Mouse (Mus musculus): ENCODE results near the gene Eif4e2. TPM values are rescaled to one million over a fixed set of nuclear protein-coding genes. Genes with fewer than 3 reads are reported as not detected.

Gene Eif4e2
- polyA plus RNA-seq (2015; fragmentation: Nextera tagmentation; extraction: Ambion mirVana), result 103 and 124 TPM in 2 replicates

DNA sequence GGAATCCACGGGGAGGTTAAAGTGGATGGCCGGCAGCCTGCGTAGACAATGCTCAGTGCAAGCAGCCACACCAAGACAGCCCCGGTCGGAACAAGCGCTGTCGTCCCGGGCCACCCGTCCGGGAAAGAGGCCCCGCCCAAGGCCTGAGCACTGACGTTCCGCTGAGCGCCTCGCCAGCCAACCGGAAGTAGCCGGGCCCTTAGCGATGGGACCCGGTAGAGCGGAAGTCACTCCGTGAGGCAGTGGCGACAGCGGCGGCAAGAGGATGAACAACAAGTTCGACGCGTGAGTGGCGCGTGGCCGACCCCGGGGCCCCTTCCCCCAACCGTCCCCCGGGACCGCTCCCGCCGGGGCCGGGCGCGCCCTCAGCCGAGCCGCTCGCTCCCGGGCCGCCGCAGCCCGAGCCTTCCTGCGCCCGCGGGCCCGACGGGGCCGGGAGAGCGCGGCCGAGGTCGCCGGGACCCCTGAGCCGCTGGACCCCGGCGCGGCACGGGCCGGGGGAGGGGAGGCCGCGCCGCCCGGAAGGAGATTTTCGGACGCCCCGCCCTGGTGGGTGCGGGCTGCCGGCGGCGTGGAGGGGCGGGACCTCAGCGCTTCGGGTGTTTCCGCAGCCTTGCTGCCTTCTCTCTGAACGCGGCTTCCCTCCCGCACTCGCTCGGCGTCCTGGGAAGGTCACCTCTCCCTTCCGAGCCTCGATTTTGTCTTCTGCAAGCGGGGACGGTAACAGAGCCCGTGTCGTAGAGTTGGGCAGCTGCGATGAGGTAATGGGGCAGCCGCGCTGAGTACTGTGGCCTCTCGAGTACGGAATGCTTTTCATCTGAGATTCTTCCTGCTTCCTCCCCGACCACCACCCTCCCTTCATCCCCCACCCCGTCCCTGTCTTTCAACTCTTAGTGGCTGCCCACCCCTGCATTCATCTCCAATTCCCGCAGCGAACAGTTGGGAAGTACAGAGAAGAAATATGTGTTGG, at the start of gene Eif4e2:
Eif4e2 (plus strand) TSS at position 180 of the 970 bp plus-strand sequence.

DNA sequence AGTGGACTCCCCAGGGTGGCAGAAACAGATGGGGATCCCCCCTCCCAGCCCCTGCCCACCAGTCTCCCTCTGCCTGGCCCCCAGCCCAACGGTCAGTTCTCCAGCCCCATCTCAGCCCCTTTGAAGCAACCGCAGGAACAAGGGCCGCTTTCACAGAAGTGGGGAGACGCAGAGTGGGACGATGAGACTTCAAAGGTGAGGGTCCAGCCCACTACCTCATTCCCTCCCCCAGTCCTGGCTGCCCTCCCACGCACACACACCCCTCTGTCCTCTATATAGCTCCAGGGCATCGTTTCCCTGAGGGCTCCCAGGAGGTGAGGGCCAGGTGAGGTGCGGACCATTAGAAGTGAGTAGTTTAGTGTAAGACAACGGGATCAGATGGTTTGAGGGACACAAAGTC, 30.7 kb upstream of the Eif4e2 start, which contains the start of gene Prss56:
Prss56 (plus strand) TSS at position 301 of the 400 bp plus-strand sequence.

GRCm38 (mm10) chr1:87190429-87190828, 23.3 kb upstream of the Eif4e2 start, which contains the start of gene Chrnd:
Gene Chrnd (plus strand): TSS chr1:87190607.

DNA sequence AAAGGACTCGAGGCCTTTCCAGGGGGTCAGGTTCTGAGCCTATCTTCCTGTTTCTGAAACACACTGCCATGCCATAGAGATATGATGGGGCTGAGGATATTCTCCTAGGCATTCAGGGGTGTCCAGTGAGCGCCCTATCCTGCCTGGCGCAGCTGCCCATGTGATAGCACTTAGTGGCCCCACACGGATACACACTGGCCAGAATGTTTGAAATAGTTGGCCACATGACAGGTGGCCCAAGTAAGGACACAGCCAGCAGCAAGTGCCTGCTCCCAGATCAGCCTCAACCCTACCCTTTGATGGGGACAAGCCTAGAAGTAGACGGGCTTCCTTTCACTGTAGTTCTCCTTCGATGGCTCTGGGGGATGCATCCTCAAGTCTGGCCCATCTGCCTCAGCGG, 9.2 kb upstream of the Eif4e2 start, which contains the start of gene Chrng:
Chrng (plus strand) TSS at position 193 of the 400 bp plus-strand sequence.

DNA sequence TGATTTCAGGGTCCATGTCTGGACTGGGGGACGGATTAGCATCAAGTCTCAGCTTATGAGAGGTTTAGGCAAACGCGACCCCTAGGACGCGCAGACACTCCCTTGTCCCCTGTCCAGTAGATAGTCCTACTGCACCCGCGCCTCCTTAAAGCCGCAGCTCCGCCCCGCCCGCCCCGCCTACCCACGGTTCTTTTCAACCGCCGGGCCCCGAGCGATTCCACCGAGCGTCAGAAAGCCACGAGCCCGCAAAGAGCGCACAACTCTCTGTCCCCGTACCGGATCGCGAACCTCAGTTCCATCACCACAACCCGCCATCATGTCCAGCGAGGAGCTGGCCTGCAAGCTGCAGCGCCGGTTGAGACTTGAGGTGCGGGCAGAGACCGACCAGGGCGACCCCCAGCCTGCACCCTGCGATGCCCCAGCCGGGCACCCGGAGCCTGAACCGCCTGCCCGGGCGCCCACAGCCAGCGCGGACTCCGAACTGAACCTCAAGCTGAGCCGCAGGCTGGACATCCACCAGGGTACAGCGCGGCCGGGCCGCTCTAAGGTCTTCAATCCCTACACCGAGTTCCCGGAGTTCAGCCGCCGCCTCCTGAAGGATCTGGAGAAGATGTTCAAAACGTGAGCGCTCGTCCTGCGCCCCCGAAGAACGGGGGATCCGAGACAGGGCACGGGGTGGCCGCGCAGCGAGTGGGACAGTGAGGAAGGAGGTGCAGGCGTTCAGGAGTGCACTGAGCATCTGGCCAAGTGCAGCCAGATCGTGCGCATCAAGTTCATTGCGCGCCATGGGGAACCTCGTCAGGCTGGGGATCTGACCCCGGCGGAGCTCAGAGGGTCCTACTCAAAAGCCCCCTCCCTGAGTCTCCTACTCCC, 50.7 kb downstream of the Eif4e2 start, which contains the start of gene Efhd1:
Efhd1 (plus strand) TSS at position 230 of the 873 bp plus-strand sequence.

Other genes starting within 250 kb of the Eif4e2 start
- gene Alppl2, start 124.0 kb upstream of the Eif4e2 start, polyA plus RNA-seq (2015; fragmentation: Nextera tagmentation; extraction: Ambion mirVana), result not detected in 2 replicates
- 0.11 and 2.6 TPM in 2 replicates for gene Alpi, start 112.3 kb upstream of the Eif4e2 start, polyA plus RNA-seq (2015; fragmentation: Nextera tagmentation; extraction: Ambion mirVana)
- gene Akp3, start 88.9 kb upstream of the Eif4e2 start, polyA plus RNA-seq (2015; fragmentation: Nextera tagmentation; extraction: Ambion mirVana), result not detected in 2 replicates
- gene Ecel1, start 57.4 kb upstream of the Eif4e2 start, polyA plus RNA-seq (2015; fragmentation: Nextera tagmentation; extraction: Ambion mirVana), result 21.6 and 76.9 TPM in 2 replicates
- not detected in 2 replicates for gene Prss56, start 30.6 kb upstream of the Eif4e2 start, polyA plus RNA-seq (2015; fragmentation: Nextera tagmentation; extraction: Ambion mirVana)
- gene Chrnd, start 23.3 kb upstream of the Eif4e2 start, polyA plus RNA-seq (2015; fragmentation: Nextera tagmentation; extraction: Ambion mirVana), result 0.08 TPM in 1 of 2 replicates, not detected in the other
- gene Chrng, start 9.3 kb upstream of the Eif4e2 start, polyA plus RNA-seq (2015; fragmentation: Nextera tagmentation; extraction: Ambion mirVana), result 0.11 TPM in 1 of 2 replicates, not detected in the other
- 40.9 and 116 TPM in 2 replicates for gene Efhd1, start 50.4 kb downstream of the Eif4e2 start, polyA plus RNA-seq (2015; fragmentation: Nextera tagmentation; extraction: Ambion mirVana)
- 24.5 and 30.3 TPM in 2 replicates for gene Gigyf2, start 113.1 kb downstream of the Eif4e2 start, polyA plus RNA-seq (2015; fragmentation: Nextera tagmentation; extraction: Ambion mirVana)
- 0.36 TPM in 2 replicates for gene Kcnj13, start 180.8 kb downstream of the Eif4e2 start, polyA plus RNA-seq (2015; fragmentation: Nextera tagmentation; extraction: Ambion mirVana)